Mouse (Mus musculus): ENCODE data around the gene Rcor1. TPM values are rescaled to one million over a fixed set of nuclear protein-coding genes. Genes with fewer than 3 reads are reported as not detected.

Gene Rcor1
- total RNA-seq (2023) = 10 to 100 TPM; 38.7 to 41.7 TPM

GRCm38 (mm10) chr12:111038976-111039612 is at the start of gene Rcor1:
Gene Rcor1, plus strand, starts transcription at chr12:111039351.

Other genes with a start within 250 kb of the Rcor1 start
- under 1 TPM; 0.48 to 0.99 TPM for gene Mok, start 198.4 kb upstream of the Rcor1 start, total RNA-seq (2023)
- gene Zfp839, start 189.1 kb upstream of the Rcor1 start, total RNA-seq (2023) = 1 to 10 TPM; 4.8 to 5.0 TPM
- 10 to 100 TPM; 18.2 to 19.8 TPM for gene Cinp, start 150.2 kb upstream of the Rcor1 start, total RNA-seq (2023)
- gene Tecpr2, start 150.1 kb upstream of the Rcor1 start, total RNA-seq (2023) = 1 to 10 TPM; 6.2 TPM
- gene Ankrd9, start 60.3 kb upstream of the Rcor1 start, total RNA-seq (2023) = 10 to 100 TPM; 20.5 to 26.4 TPM
- 10 to 100 TPM; 38.2 to 44.3 TPM for gene Traf3, start 127.0 kb downstream of the Rcor1 start, total RNA-seq (2023)
- gene 4930595D18Rik, start 145.1 kb downstream of the Rcor1 start, total RNA-seq (2023) = under 1 TPM in 1 of 2 experiments, not detected in 1; 0.44 TPM
- not detected for gene Amn, start 231.7 kb downstream of the Rcor1 start, total RNA-seq (2023)

Data from neutrophil, adult 83 days (primary cell).